Mouse (Mus musculus): ENCODE results near the gene Gm4952. TPM values are rescaled to one million over a fixed set of nuclear protein-coding genes. Genes with fewer than 3 reads are reported as not detected.

The Gm4952 gene
- 0.19 and 0.25 TPM in 2 replicates for polyA plus RNA-seq (2015; fragmentation: Nextera tagmentation; extraction: Ambion mirVana)

GRCm38 (mm10) chr19:12599674-12600073 is at the start of gene Gm4952:
TSS of gene Gm4952 (plus strand) at chr19:12599974.
- no peaks in the 10 kb centered on the region for H3K9me3 ChIP-seq
- H3K4me1 ChIP-seq, result peaks cover 11% of the 10 kb centered on the region; the same call in 1 of the 2 replicates
- H3K9ac ChIP-seq, result no peak within 1 kb of the TSS
- no peak within 1 kb of the TSS for H3K4me3 ChIP-seq
- H3K36me3 ChIP-seq, result no peaks in the 10 kb centered on the region
- H3K4me2 ChIP-seq, result no peak within 1 kb of the TSS
- H3K27me3 ChIP-seq, result peaks cover 11% of the 10 kb centered on the region
- no peak within 1 kb of the TSS for H3K27ac ChIP-seq
- 61% methylated on average over 1 of the region's 1 CpGs for WGBS
- no peak for ATAC-seq (ENCODE audit: insufficient number of reproducible peaks, insufficient read depth, low FRiP score, low TSS enrichment, low read depth)

DNA sequence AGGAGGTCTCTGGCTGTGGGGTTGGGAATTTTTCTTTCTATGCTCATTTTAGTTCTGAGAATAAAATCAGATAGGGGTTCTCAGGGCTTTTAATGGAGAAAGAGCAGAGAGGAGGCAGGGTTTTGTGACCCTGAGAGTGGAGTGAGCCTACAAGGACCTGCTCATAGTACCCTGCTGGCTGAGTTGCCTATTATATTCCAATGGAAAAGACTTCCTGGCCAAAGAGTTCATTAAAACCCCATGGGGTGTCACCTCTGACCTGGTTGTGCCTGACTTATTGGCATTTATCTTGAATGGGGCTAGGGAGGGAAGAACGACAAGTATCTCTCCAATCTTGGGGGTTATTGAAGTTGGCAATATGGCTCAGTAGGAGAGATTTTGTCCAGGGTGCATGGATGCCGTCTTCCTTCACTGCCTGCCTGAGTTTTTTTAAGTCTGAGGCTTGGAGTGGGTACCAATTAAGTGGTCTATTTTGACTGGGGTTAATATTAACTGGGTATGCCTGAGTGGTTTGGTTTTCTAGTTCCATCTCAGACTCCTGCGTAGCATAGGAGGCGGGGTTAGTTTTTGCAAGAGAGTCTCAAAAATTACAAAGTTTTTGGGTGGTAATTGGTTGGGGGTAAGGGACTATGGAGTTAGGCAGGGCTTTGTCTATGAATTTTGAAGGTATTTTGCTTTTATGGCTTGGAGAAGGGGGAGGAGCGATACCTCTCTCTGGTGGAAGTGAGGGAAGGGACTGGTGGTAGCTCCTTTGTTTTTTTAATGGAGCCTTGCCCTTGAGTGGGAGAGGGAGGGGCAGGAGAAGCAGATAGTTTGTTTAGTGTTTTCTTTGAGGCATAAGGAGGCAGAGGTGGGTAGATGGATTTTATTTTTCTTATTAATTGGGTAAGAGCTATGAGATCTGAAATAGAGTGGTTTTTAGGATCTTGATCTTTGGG is 49.5 kb upstream of the Gm4952 start:
- H3K9me3 ChIP-seq, result no peaks in the 10 kb centered on the region
- H3K4me3 ChIP-seq, result no peak overlapping the region
- H3K36me3 ChIP-seq, result no peaks in the 10 kb centered on the region
- no peaks in the 10 kb centered on the region for H3K4me1 ChIP-seq
- H3K9ac ChIP-seq, result no peak overlapping the region
- H3K27me3 ChIP-seq, result no peaks in the 10 kb centered on the region
- no peak for ATAC-seq (ENCODE audit: insufficient number of reproducible peaks, insufficient read depth, low FRiP score, low TSS enrichment, low read depth)
- H3K4me2 ChIP-seq, result no peak overlapping the region
- no peak overlapping the region for H3K27ac ChIP-seq
- 75% methylated on average over 5 of the region's 5 CpGs for WGBS

DNA sequence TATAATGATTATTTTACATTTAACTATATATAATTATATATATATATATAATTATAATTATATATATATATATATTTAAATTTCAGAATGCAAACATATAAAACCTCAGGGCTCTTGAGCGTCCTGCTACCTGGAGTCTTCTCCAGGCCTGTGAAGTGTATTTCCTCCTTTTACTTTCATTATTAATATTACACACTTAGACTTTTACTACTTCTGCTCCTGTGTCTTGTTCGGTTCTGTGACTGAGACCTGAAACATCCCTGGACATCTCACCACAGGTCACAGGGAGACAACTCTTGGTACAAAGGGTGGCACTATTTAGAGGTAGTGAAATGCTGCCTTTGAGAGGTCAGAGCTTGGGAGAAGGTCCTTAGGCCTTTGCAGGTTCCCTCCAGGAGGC is 43.5 kb upstream of the Gm4952 start:
- 89% methylated on average over 2 of the region's 2 CpGs for WGBS
- Histone ChIP-seq H3K36me3 (no peaks in the 10 kb centered on the region), H3K4me2 (no peak overlapping the region), H3K27ac (no peak overlapping the region), H3K9me3 (no peaks in the 10 kb centered on the region), H3K4me1 (no peaks in the 10 kb centered on the region), H3K9ac (no peak overlapping the region), H3K4me3 (no peak overlapping the region), H3K27me3 (no peaks in the 10 kb centered on the region)
- ATAC-seq (ENCODE audit: insufficient number of reproducible peaks, insufficient read depth, low FRiP score, low TSS enrichment, low read depth), result no peak

- H3K9me3 ChIP-seq, result no peaks in the 10 kb centered on the region
- ATAC-seq (ENCODE audit: insufficient number of reproducible peaks, insufficient read depth, low FRiP score, low TSS enrichment, low read depth), result no peak
- 86% methylated on average over 4 of the region's 4 CpGs for WGBS
- no peak overlapping the region for H3K4me2 ChIP-seq
- no peaks in the 10 kb centered on the region for H3K27me3 ChIP-seq
- H3K4me1 ChIP-seq, result no peaks in the 10 kb centered on the region
- H3K9ac ChIP-seq, result no peak overlapping the region
- H3K36me3 ChIP-seq, result no peaks in the 10 kb centered on the region
- no peak overlapping the region for H3K27ac ChIP-seq
- H3K4me3 ChIP-seq, result no peak overlapping the region
Observed at GRCm38 (mm10) chr19:12558219-12558618, 41.6 kb upstream of the Gm4952 start.

GRCm38 (mm10) chr19:12564197-12564596 is 35.6 kb upstream of the Gm4952 start:
- Histone ChIP-seq H3K27me3 (no peaks in the 10 kb centered on the region), H3K4me3 (no peak overlapping the region), H3K27ac (no peak overlapping the region), H3K36me3 (no peaks in the 10 kb centered on the region), H3K4me2 (no peak overlapping the region), H3K9ac (no peak overlapping the region), H3K4me1 (peaks cover 4% of the 10 kb centered on the region; the same call in 1 of the 2 replicates), H3K9me3 (no peaks in the 10 kb centered on the region)
- ATAC-seq (ENCODE audit: insufficient number of reproducible peaks, insufficient read depth, low FRiP score, low TSS enrichment, low read depth), result no peak

GRCm38 (mm10) chr19:12567011-12567410 is 32.8 kb upstream of the Gm4952 start:
- no peak overlapping the region; the same call in 1 of the 2 replicates for H3K27ac ChIP-seq
- H3K9me3 ChIP-seq, result no peaks in the 10 kb centered on the region

GRCm38 (mm10) chr19:12570866-12571265 is 28.9 kb upstream of the Gm4952 start:
- Histone ChIP-seq H3K36me3 (no peaks in the 10 kb centered on the region), H3K27me3 (no peaks in the 10 kb centered on the region), H3K4me1 (peaks cover 22% of the 10 kb centered on the region), H3K4me3 (no peak overlapping the region), H3K4me2 (no peak overlapping the region), H3K27ac (no peak overlapping the region), H3K9ac (no peak overlapping the region), H3K9me3 (no peaks in the 10 kb centered on the region)
- 69% methylated on average over 2 of the region's 2 CpGs for WGBS
- no peak for ATAC-seq (ENCODE audit: insufficient number of reproducible peaks, insufficient read depth, low FRiP score, low TSS enrichment, low read depth)

More at GRCm38 (mm10) chr19:12567011-12567410, 32.8 kb upstream of the Gm4952 start:
- no peak overlapping the region for H3K4me2 ChIP-seq
- no peak for ATAC-seq (ENCODE audit: insufficient number of reproducible peaks, insufficient read depth, low FRiP score, low TSS enrichment, low read depth)
- no peaks in the 10 kb centered on the region for H3K36me3 ChIP-seq
- peaks cover 4% of the 10 kb centered on the region; the same call in 1 of the 2 replicates for H3K4me1 ChIP-seq
- H3K4me3 ChIP-seq, result no peak overlapping the region
- no peak overlapping the region for H3K9ac ChIP-seq
- 30% methylated on average over 4 of the region's 4 CpGs for WGBS
- H3K27me3 ChIP-seq, result no peaks in the 10 kb centered on the region

GRCm38 (mm10) chr19:12571687-12572086 is 28.1 kb upstream of the Gm4952 start:
- 80% methylated on average over 1 of the region's 1 CpGs for WGBS
- peaks cover 22% of the 10 kb centered on the region for H3K4me1 ChIP-seq

DNA sequence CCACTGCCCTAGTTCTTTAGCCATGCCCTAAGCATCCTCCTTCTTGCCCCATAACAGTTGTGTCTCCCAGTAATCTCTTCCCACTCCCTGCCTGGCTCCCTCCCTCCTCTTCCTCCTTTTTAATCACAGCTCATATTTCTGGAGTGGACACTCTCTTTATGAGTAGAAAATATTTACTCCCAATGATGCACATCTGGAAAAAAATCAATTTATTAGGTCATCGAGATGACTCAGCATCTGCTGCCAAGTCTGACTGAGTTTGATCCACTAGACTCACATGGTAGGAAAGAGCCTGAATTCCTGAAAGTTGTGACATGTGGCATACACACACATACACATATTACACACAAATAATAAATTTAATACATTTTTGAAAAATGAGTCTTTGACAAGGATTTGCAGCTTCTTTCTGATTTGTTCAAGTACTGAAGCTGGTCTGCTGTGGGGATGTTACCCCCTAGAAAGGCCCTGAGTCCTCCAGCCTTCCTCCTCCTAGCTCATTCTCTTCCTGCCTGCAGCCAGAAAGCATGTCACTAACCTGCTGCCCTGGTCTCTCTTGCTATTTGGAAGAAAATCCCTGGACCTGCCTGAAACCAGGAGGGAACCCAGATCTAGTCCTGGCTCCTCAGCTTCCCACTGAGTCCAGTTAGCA is 27.0 kb upstream of the Gm4952 start:
- H3K27me3 ChIP-seq, result no peaks in the 10 kb centered on the region
- H3K4me2 ChIP-seq, result peak overlapping the region; percentile 70
- no peaks in the 10 kb centered on the region for H3K36me3 ChIP-seq
- H3K9ac ChIP-seq, result peak overlapping the region; percentile 65
- 80% methylated on average over 1 of the region's 1 CpGs for WGBS
- no peak for ATAC-seq (ENCODE audit: insufficient number of reproducible peaks, insufficient read depth, low FRiP score, low TSS enrichment, low read depth)
- H3K4me1 ChIP-seq, result peaks cover 18% of the 10 kb centered on the region
- peak overlapping the region; percentile 41 for H3K4me3 ChIP-seq
- no peaks in the 10 kb centered on the region for H3K9me3 ChIP-seq
- H3K27ac ChIP-seq, result peak overlapping the region; percentile 57; the same call in 1 of the 2 replicates

More at GRCm38 (mm10) chr19:12571687-12572086, 28.1 kb upstream of the Gm4952 start:
- Histone ChIP-seq H3K27ac (no peak overlapping the region), H3K36me3 (no peaks in the 10 kb centered on the region), H3K4me3 (no peak overlapping the region), H3K4me2 (no peak overlapping the region), H3K9ac (no peak overlapping the region), H3K9me3 (no peaks in the 10 kb centered on the region), H3K27me3 (no peaks in the 10 kb centered on the region)
- no peak for ATAC-seq (ENCODE audit: insufficient number of reproducible peaks, insufficient read depth, low FRiP score, low TSS enrichment, low read depth)

DNA sequence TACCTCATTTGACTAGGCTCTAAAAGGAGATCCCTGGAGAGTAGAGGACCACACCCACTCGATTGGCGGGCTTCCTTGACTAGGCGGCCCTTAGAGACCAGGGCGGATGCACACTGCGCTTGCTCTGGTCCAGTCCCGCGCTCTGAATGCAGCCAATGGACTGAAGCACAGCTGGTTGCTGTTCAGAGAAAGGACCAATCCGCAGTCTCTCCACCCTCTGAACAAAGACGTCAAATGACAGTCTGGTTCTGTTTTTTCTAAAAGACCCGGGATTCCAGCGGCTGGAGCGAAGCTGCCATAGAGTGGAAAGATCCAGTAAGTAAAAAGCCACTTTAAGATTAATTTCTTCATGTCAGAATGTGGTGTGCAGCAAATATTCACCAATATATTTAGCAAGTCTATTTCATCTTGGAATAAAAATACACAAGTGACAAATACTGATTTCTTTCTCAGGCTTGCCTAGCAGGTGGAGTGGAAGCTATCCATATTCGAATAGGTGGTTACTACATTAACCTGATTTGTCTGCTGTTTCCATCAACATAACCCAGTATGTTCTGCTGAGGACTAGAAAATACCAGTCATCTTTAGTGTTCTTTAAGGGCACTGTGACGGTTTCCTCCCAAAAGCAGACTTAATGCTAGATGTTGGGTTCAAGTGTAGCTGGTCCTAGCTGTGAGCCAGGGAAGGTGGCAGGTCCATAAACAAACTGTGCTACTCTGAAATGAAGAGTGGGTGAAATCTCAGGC is 26.3 kb upstream of the Gm4952 start:
- peak; percentile 95 for ATAC-seq (ENCODE audit: insufficient number of reproducible peaks, insufficient read depth, low FRiP score, low TSS enrichment, low read depth)
- peaks cover 18% of the 10 kb centered on the region for H3K4me1 ChIP-seq
- H3K4me3 ChIP-seq, result peak overlapping the region; percentile 41
- 8% methylated on average over 14 of the region's 14 CpGs for WGBS
- no peaks in the 10 kb centered on the region for H3K9me3 ChIP-seq
- peak overlapping the region; percentile 60; the same call in 1 of the 2 replicates for H3K27ac ChIP-seq
- no peaks in the 10 kb centered on the region for H3K27me3 ChIP-seq
- H3K9ac ChIP-seq, result peak overlapping the region; percentile 65
- H3K36me3 ChIP-seq, result peaks cover 5% of the 10 kb centered on the region; the same call in 1 of the 2 replicates
- H3K4me2 ChIP-seq, result peak overlapping the region; percentile 70

DNA sequence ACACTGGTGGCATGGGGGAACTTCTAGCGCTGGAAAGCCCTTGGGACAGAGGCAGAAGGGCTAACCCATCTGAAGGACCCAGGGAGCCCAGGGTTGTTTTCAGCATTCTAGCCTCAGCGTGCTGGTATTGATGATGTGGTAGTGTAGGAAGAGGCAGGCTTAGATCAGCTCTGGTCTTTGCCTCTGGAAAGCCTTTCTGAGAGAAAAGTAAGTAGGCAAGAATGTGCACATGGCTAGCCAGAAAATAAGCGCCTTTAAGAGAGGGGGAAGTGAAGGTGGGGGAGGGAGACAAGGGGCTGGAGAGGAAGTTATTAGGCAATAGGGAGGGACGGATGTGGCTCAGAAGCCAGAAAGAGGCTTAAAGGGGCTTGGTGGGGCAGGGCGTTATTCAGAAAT is 25.8 kb upstream of the Gm4952 start:
- WGBS, result 18% methylated on average over 5 of the region's 5 CpGs
- H3K4me2 ChIP-seq, result peak overlapping the region; percentile 70
- H3K4me3 ChIP-seq, result peak overlapping the region; percentile 41
- H3K27ac ChIP-seq, result peak overlapping the region; percentile 60; the same call in 1 of the 2 replicates
- peaks cover 18% of the 10 kb centered on the region for H3K4me1 ChIP-seq
- ATAC-seq (ENCODE audit: insufficient number of reproducible peaks, insufficient read depth, low FRiP score, low TSS enrichment, low read depth), result no peak
- H3K27me3 ChIP-seq, result no peaks in the 10 kb centered on the region
- peak overlapping the region; percentile 65 for H3K9ac ChIP-seq
- H3K36me3 ChIP-seq, result peaks cover 9% of the 10 kb centered on the region
- H3K9me3 ChIP-seq, result no peaks in the 10 kb centered on the region
